Mouse (Mus musculus): ENCODE data around the gene Tgfa.

GRCm38 (mm10) chr6:86322991-86323390 lies 128.0 kb downstream of the Tgfa start:
- TF ChIP-seq CTCF (IDR thresholded peaks at IDR 0.05; ENCODE audit: borderline replicate concordance, insufficient read depth, low read depth, low read length) (no peak), POLR2A (IDR thresholded peaks at IDR 0.05; ENCODE audit: borderline replicate concordance, insufficient read depth, low read length) (no peak)

Measured in cerebellum, adult 2 months (tissue).